Mouse (Mus musculus) liver, embryonic 12.5 days (tissue): Measurements from ENCODE around the gene Klhdc8b. TPM values are rescaled to one million over a fixed set of nuclear protein-coding genes. Genes with fewer than 3 reads are reported as not detected.

Experiments
- ATAC-seq: fragments of 200-750 bp; cut with Nextera tagmentation; 2 replicates; pipeline ENCODE4 v1.8.0; 2017; ENCODE audit warnings: moderate number of reproducible peaks, mild to moderate bottlenecking, moderate library complexity
- H3K27ac ChIP-seq: fragments of 300-500 bp; sonication (generic); 2 replicates; pipeline ENCODE4 v1.5.1; 2016; ENCODE audit warnings: mild to moderate bottlenecking
- H3K27me3 ChIP-seq: fragments of 300-500 bp; sonication (generic); replicated peaks from 2 replicates; pipeline ENCODE4 v1.6.1; 2016; ENCODE audit warnings: mild to moderate bottlenecking, moderate library complexity
- H3K36me3 ChIP-seq: fragments of 300-500 bp; sonication (generic); 2 replicates; pipeline ENCODE4 v1.6.1; 2016; ENCODE audit warnings: mild to moderate bottlenecking, moderate library complexity
- H3K4me1 ChIP-seq: fragments of 300-500 bp; sonication (generic); 2 replicates; pipeline ENCODE4 v1.6.1; 2016
- H3K4me2 ChIP-seq: fragments of 300-500 bp; sonication (generic); 2 replicates; pipeline ENCODE4 v1.6.1; 2016; ENCODE audit warnings: mild to moderate bottlenecking, moderate library complexity
- H3K4me3 ChIP-seq: fragments of 300-500 bp; sonication (generic); 2 replicates; pipeline ENCODE4 v1.5.1; 2016; ENCODE audit warnings: mild to moderate bottlenecking, moderate library complexity
- H3K9ac ChIP-seq: fragments of 300-500 bp; sonication (generic); 2 replicates; pipeline ENCODE4 v1.6.1; 2016; ENCODE audit warnings: mild to moderate bottlenecking, moderate library complexity
- H3K9me3 ChIP-seq: fragments of 300-500 bp; sonication (generic); replicated peaks from 2 replicates; pipeline ENCODE4 v1.6.1; 2016; ENCODE audit warnings: mild to moderate bottlenecking, moderate library complexity
- WGBS: fragments of 180-500 bp; shearing (Covaris S2); methylation state at CpG from one replicate; pipeline ENCODE4 v1.1.7; 2016; ENCODE audit not compliant: insufficient replicate concordance; 5-methylcytosine and 5-hydroxymethylcytosine counted together
- polyA plus RNA-seq: library from polyadenylated mRNA; unstranded; fragments of >200 nt; fragmentation: Nextera tagmentation; extraction: Ambion mirVana; gene quantifications from 2 replicates; pipeline ENCODE4 v1.2.1, GENCODE M21; 2016

The Klhdc8b gene
- polyA plus RNA-seq = 17.7 and 18.8 TPM in 2 replicates

DNA sequence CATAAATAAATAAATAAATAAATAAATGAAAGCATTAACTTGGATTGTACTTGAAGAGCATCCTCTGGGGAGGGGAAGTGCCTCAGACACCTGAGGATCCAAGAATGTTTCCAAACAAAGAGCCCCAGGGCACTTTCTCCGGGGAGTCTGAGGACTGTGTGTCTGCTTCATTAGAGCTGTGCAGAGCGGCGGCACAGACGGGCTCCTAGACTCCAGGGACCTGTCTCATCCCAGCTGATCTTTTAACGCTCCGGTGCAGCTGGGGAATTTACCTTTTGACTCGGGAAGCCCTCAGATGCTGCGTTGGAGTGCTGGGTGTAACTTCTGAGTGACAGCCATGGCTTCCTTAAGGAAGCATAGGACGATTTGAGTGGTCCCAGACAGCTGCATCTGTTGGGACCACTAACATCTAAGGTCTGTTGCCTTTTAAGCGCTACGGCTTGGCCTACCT is at the start of gene Klhdc8b:
TSS of gene Klhdc8b (minus strand) at position 401 of the 451 bp plus-strand sequence.
- 27% methylated on average over 11 of the region's 11 CpGs for WGBS
- peak within 1 kb of the TSS; percentile 84 for H3K27ac ChIP-seq
- peak within 1 kb of the TSS; percentile 90 for H3K9ac ChIP-seq
- peak within 1 kb of the TSS; percentile 91 for H3K4me2 ChIP-seq
- H3K9me3 ChIP-seq = no peaks in the 10 kb centered on the region
- H3K36me3 ChIP-seq = peaks cover 39% of the 10 kb centered on the region
- H3K27me3 ChIP-seq = no peaks in the 10 kb centered on the region
- H3K4me1 ChIP-seq = peaks cover 36% of the 10 kb centered on the region
- peak within 1 kb of the TSS; percentile 84 for H3K4me3 ChIP-seq
- no peak for ATAC-seq

DNA sequence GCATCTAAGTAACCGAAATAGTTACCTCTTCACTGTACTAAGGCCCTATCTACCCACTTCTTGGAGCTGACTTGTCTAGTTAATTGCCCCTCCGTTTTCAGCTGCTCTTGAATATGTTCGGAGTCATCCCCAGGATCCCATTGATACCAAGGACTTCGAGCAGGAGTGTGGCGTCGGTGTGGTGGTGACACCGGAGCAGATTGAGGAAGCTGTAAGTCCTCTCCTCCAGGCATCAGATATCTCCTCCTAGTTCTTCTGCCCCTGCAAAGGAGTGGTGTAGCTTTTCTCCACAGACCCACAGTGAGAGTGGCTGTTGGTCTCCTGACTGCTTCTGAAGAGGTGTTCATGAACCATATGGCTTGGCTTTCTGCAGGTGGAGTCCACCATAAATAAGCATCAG is 47.4 kb upstream of the Klhdc8b start:
- H3K27ac ChIP-seq = peak overlapping the region; percentile 85
- peak overlapping the region; percentile 82 for H3K9ac ChIP-seq
- ATAC-seq = no peak
- H3K9me3 ChIP-seq = no peaks in the 10 kb centered on the region
- H3K4me3 ChIP-seq = peak overlapping the region; percentile 83
- WGBS = 41% methylated on average over 7 of the region's 7 CpGs
- peak overlapping the region; percentile 86 for H3K4me2 ChIP-seq
- H3K4me1 ChIP-seq = peaks cover 26% of the 10 kb centered on the region
- peaks cover 48% of the 10 kb centered on the region for H3K36me3 ChIP-seq
- H3K27me3 ChIP-seq = no peaks in the 10 kb centered on the region

DNA sequence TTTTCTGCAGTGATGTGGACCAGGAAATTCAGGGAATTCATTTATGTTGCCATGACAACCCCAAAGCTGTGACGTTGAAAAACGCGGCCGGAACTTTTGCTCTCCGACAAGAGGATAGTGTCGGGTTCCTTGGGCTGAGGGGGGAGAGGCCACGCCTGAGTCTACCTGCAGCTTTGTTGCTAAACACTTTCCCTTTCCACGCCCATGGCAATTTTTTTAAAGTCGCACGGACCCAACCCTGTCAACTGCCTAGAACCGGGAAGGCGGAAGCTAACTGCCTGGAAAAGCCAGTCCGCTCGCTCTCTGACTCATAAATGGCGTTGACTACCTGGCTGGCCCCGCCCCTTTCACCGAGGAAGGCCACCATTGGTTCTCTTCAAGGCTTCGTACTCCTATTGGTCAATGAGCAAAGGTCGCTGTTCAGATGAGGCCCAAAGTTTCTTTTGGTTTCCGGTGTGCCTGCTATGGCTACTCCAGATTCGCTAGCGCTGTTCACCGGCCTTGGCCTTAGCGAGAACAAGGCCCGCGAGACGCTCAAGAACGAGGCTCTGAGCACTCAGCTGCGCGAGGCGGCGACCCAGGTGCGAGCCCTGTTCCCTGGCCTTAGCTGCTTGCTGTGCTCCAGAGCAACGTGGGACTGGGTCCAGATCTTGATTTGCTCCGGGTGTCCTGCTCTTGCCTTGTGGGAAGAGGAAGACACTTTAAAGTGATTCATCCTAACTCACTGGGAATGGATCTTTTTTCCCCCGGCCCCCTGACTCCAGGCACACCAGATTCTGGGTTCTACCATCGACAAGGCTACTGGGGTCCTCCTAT is 46.4 kb upstream of the Klhdc8b start, which contains the start of gene Qars:
TSS of gene Qars (plus strand) at position 88 of the 816 bp plus-strand sequence.
- no peaks in the 10 kb centered on the region for H3K27me3 ChIP-seq
- peak within 1 kb of the TSS; percentile 82 for H3K9ac ChIP-seq
- H3K36me3 ChIP-seq = peaks cover 46% of the 10 kb centered on the region
- WGBS = under 1% methylated on average over 37 of the region's 37 CpGs
- peak within 1 kb of the TSS; percentile 85 for H3K27ac ChIP-seq
- peak within 1 kb of the TSS; percentile 83 for H3K4me3 ChIP-seq
- peak; percentile 96 for ATAC-seq
- peak within 1 kb of the TSS; percentile 86 for H3K4me2 ChIP-seq
- H3K9me3 ChIP-seq = no peaks in the 10 kb centered on the region
- peaks cover 22% of the 10 kb centered on the region for H3K4me1 ChIP-seq

DNA sequence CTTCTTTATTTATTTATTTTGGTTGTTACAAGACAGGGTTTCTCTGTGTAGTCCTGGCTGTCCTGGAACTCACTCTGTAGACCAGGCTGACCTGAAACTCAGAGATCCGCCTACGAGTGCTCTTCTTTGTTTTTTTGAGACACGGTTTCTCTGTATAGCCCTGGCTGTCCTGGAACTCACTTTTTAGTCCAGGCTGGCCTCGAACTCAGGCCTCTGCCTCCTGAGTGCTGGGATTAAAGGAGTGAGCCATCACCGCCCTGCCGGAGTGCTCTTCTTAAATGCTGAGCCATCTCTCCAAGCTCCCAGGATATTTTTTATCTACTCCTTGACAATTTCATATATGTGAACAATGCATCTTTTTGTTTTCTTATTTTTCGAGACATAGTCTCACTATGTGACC is 45.5 kb upstream of the Klhdc8b start:
- no peak for ATAC-seq

DNA sequence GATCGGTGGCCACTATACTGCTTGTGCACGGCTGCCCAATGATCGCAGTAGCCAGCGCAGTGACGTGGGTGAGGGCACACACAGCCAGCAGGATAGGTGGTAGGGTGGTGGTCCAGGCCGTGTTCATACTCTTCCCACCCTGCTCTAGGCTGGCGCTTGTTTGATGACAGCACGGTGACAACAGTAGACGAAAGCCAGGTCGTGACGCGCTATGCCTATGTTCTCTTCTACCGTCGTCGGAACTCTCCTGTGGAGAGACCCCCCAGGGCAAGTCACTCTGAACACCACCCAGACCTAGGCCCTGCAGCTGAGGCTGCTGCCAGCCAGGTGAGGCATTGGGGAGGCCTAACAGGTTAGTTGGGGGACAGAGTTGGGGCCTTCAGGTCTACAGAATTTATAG is 38.6 kb upstream of the Klhdc8b start:
- Histone ChIP-seq H3K27me3 (no peaks in the 10 kb centered on the region), H3K9me3 (no peaks in the 10 kb centered on the region), H3K36me3 (peaks cover 86% of the 10 kb centered on the region), H3K4me1 (no peaks in the 10 kb centered on the region), H3K4me2 (no peak overlapping the region), H3K9ac (no peak overlapping the region), H3K4me3 (no peak overlapping the region), H3K27ac (no peak overlapping the region)
- ATAC-seq = no peak
- WGBS = 96% methylated on average over 15 of the region's 15 CpGs

More for the DNA sequence above, 45.5 kb upstream of the Klhdc8b start:
- Histone ChIP-seq H3K27ac (no peak overlapping the region), H3K9ac (peak overlapping the region; percentile 82; the same call in 1 of the 2 replicates), H3K4me3 (peak overlapping the region; percentile 83), H3K4me2 (peak overlapping the region; percentile 86), H3K9me3 (no peaks in the 10 kb centered on the region), H3K4me1 (peaks cover 22% of the 10 kb centered on the region), H3K27me3 (no peaks in the 10 kb centered on the region), H3K36me3 (peaks cover 46% of the 10 kb centered on the region)
- 82% methylated on average over 7 of the region's 7 CpGs for WGBS

DNA sequence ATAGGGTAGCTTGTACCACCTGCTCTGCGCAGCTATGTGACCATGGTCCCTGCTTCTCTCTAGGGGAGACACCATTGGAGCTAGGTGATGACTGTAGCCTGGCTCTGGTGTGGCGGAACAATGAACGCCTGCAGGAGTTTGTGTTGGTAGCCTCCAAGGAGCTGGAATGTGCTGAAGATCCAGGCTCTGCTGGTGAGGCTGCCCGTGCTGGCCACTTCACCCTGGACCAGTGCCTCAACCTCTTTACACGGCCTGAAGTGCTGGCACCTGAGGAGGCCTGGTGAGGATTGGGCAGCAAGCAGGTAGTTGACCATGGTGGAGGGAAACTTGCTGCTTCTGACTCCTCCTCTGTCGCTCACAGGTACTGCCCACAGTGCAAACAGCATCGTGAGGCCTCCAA is 37.9 kb upstream of the Klhdc8b start:
- H3K9ac ChIP-seq = no peak overlapping the region
- H3K9me3 ChIP-seq = no peaks in the 10 kb centered on the region
- no peak overlapping the region for H3K4me2 ChIP-seq
- H3K4me1 ChIP-seq = no peaks in the 10 kb centered on the region
- no peak overlapping the region for H3K27ac ChIP-seq
- H3K36me3 ChIP-seq = peaks cover 94% of the 10 kb centered on the region
- WGBS = 88% methylated on average over 7 of the region's 7 CpGs
- H3K27me3 ChIP-seq = no peaks in the 10 kb centered on the region
- ATAC-seq = no peak
- no peak overlapping the region for H3K4me3 ChIP-seq

DNA sequence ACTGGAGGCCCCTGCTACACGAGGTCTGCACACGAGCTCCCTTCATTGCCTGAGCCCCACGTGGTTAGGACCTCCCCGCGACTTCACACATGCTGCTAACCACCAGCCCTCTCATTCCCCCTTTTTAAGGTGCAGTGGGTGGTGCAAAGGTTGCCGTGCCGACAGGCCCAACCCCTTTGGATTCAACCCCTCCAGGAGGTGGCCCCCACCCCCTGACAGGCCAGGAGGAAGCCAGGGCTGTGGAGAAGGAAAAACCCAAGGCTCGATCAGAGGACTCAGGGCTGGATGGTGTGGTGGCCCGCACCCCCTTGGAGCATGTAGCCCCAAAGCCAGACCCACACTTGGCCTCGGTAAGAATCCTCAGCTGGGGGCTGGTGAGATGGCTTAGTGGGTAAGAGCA is 33.5 kb upstream of the Klhdc8b start:
- peaks cover 21% of the 10 kb centered on the region for H3K4me1 ChIP-seq
- 77% methylated on average over 10 of the region's 10 CpGs for WGBS
- no peaks in the 10 kb centered on the region for H3K9me3 ChIP-seq
- no peak overlapping the region for H3K27ac ChIP-seq
- peaks cover 80% of the 10 kb centered on the region for H3K36me3 ChIP-seq
- no peak overlapping the region for H3K4me2 ChIP-seq
- no peaks in the 10 kb centered on the region for H3K27me3 ChIP-seq
- no peak overlapping the region for H3K4me3 ChIP-seq
- no peak for ATAC-seq
- no peak overlapping the region for H3K9ac ChIP-seq

DNA sequence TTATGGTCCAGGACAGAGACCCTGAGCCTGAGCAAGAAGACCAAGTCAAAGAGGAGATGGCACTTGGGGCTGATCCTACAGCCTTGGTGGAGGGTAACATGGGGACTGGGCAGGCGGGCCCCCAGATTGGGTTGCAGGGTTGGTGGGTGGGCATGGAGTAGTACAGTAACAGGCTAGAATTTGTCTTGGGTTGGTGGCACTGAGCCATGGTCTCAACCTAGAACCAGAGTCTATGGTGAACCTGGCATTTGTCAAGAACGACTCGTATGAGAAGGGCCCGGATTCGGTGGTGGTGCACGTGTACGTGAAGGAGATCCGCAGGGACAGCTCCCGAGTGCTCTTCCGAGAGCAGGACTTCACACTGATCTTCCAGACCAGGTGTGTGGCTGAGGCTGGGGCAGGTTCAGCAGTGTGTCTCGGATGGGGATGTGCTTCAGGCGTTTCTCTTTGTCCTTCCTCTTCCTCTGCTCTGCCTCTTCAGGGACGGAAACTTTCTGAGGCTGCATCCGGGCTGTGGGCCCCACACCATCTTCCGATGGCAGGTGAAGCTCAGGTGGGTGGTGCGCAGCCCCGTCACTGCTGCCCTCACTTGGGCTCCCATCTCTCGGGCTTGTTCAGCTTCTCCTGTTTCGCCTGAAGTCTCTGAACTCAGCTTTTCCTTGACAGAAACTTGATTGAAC is 32.9 kb upstream of the Klhdc8b start:
- Histone ChIP-seq H3K4me2 (no peak overlapping the region), H3K27ac (no peak overlapping the region), H3K4me1 (peaks cover 26% of the 10 kb centered on the region), H3K36me3 (peaks cover 74% of the 10 kb centered on the region), H3K9ac (no peak overlapping the region), H3K4me3 (no peak overlapping the region), H3K27me3 (no peaks in the 10 kb centered on the region), H3K9me3 (no peaks in the 10 kb centered on the region)
- ATAC-seq = no peak
- WGBS = 89% methylated on average over 19 of the region's 19 CpGs

DNA sequence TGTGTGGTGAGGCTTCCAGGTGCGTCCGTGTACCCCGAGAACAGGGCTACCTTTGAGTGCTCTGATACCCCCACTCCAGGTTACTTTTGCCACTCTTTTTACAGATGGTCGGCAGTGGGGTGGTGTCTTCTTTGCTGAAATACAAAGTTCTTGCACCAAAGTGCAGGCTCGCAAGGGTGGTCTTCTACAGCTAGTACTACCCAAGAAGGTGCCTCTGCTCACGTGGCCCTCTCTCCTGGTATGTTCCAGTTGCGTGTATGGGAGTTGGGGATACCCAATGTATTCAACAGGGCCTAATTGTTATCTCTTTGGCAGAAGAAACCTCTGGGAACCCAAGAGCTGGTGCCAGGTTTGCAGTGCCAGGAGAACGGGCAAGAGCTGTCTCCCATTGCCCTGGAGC is 31.9 kb upstream of the Klhdc8b start:
- ATAC-seq = no peak
- no peaks in the 10 kb centered on the region for H3K9me3 ChIP-seq
- WGBS = 90% methylated on average over 8 of the region's 8 CpGs
- H3K9ac ChIP-seq = no peak overlapping the region
- peaks cover 72% of the 10 kb centered on the region for H3K36me3 ChIP-seq
- H3K27me3 ChIP-seq = no peaks in the 10 kb centered on the region
- no peak overlapping the region for H3K4me2 ChIP-seq
- H3K27ac ChIP-seq = no peak overlapping the region
- peaks cover 26% of the 10 kb centered on the region for H3K4me1 ChIP-seq
- no peak overlapping the region for H3K4me3 ChIP-seq

DNA sequence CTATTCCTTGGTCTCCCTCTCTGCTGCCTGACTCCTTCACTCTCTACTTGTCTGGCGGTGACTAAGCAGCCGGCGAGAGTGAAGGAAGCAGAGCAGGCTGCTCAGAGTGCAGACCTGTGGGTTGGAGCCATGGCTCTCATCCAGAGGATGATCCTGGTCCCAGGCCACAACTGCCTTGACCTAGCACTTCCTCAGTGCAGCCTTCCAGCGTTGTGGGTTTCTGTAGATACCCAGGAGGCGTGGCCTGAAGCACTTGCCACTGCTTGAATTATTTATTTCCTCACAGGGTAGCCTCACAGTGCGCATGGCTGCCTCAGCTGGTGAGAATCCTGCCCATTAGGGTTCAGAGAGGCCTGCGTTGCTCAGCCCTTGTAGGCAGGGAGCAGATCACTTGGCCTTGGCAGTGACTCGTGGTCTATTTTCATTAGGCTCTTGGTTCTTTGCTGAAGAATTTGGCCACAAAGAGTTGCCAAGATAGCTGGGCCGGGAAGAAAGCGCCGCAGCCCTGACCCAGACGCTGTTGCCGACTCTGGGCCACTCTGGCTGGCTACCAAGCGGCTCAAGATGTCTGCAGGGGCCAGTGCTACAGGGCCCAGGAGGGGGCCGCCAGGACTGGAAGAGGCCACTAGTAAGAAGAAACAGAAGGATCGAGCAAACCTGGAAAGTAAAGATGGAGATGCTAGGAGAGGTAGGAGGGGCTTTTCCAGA is 30.8 kb upstream of the Klhdc8b start:
- Histone ChIP-seq H3K36me3 (peaks cover 72% of the 10 kb centered on the region), H3K27me3 (no peaks in the 10 kb centered on the region), H3K27ac (peak overlapping the region; percentile 96), H3K4me1 (peaks cover 26% of the 10 kb centered on the region), H3K9ac (peak overlapping the region; percentile 94), H3K4me3 (peak overlapping the region; percentile 95), H3K4me2 (peak overlapping the region; percentile 94), H3K9me3 (no peaks in the 10 kb centered on the region)
- 75% methylated on average over 16 of the region's 16 CpGs for WGBS
- ATAC-seq = no peak

DNA sequence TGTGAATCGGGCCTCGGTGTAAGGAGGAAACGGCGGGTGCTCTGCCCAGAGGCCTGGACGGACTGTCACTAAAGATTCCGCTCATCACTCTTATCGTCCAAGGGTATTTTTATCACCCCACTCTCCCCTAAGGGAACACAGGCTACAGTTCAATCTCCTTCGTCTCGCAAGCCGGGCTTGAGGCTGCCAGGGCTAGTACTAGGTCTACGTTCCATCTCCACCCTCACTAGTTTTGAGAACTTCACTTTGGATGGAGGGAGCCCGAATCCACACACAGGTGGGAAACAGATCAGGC is 29.9 kb upstream of the Klhdc8b start:
- Histone ChIP-seq H3K36me3 (peaks cover 69% of the 10 kb centered on the region), H3K4me3 (peak overlapping the region; percentile 95), H3K4me1 (peaks cover 26% of the 10 kb centered on the region), H3K9me3 (no peaks in the 10 kb centered on the region), H3K27me3 (no peaks in the 10 kb centered on the region), H3K4me2 (peak overlapping the region; percentile 94), H3K27ac (peak overlapping the region; percentile 96), H3K9ac (peak overlapping the region; percentile 94)
- 3% methylated on average over 12 of the region's 12 CpGs for WGBS
- peak; percentile 4; the same call in 1 of the 2 replicates for ATAC-seq
